Mouse (Mus musculus) limb, embryonic 11.5 days (tissue): ENCODE measurements around the gene Zfp932. TPM values are rescaled to one million over a fixed set of nuclear protein-coding genes. Genes with fewer than 3 reads are reported as not detected.

Source experiments
- polyA plus RNA-seq: library from polyadenylated mRNA; unstranded; fragments of >200 nt; fragmentation: Nextera tagmentation; extraction: Ambion mirVana; gene quantifications from 2 replicates; pipeline ENCODE4 v1.2.1, GENCODE M21; 2014

The Zfp932 gene
- polyA plus RNA-seq, 1 experiment from 2014 or later: 23.2 TPM

Other genes starting within 250 kb of the Zfp932 start
- 11.9 and 12.5 TPM in 2 replicates for gene 4930522L14Rik, start 244.6 kb upstream of the Zfp932 start, polyA plus RNA-seq
- 0.51 and 0.81 TPM in 2 replicates for gene Gm15446, start 73.1 kb upstream of the Zfp932 start, polyA plus RNA-seq
- 3.7 and 8.3 TPM in 2 replicates for gene Gm17655, start 76.0 kb downstream of the Zfp932 start, polyA plus RNA-seq
- gene Gm35315, start 97.9 kb downstream of the Zfp932 start, polyA plus RNA-seq: 0.64 and 1.6 TPM in 2 replicates
- gene Plcxd1, start 103.4 kb downstream of the Zfp932 start, polyA plus RNA-seq: 0.57 and 0.75 TPM in 2 replicates
- gene Gtpbp6, start 111.7 kb downstream of the Zfp932 start, polyA plus RNA-seq: 27.4 and 29.7 TPM in 2 replicates
- 4.1 and 4.2 TPM in 2 replicates for gene Zfp605, start 113.6 kb downstream of the Zfp932 start, polyA plus RNA-seq
- gene Chfr, start 139.3 kb downstream of the Zfp932 start, polyA plus RNA-seq: 28.0 and 33.4 TPM in 2 replicates
- 25.2 and 26.3 TPM in 2 replicates for gene Golga3, start 180.2 kb downstream of the Zfp932 start, polyA plus RNA-seq
- gene Ankle2, start 234.5 kb downstream of the Zfp932 start, polyA plus RNA-seq: 44.4 and 47.5 TPM in 2 replicates